Mouse (Mus musculus): ENCODE data around the gene 1810030O07Rik. TPM values are rescaled to one million over a fixed set of nuclear protein-coding genes. Genes with fewer than 3 reads are reported as not detected.
"Not testable (repeated sequence)": the region's sequence is repeated elsewhere in the genome, so short reads cannot be mapped to it uniquely, and the experiment has no call there.

The 1810030O07Rik gene
- total RNA-seq (2021), result 1 to 10 TPM; 4.9 to 8.6 TPM
- long read RNA-seq, experiment 1, transcript 1810030O07Rik-201 (7 exons, 2,699 nt), result major isoform, 6 of 7 reads
- long read RNA-seq, experiment 1, partial matches to known transcripts, result 1 of 7 reads
- long read RNA-seq, experiment 1, other reads (novel, unspliced or antisense), result 0 of 7 reads
- long read RNA-seq, experiment 2, transcript 1810030O07Rik-201 (7 exons, 2,699 nt), result major isoform, 16 of 18 reads
- long read RNA-seq, experiment 2, partial matches to known transcripts, result 0 of 18 reads
- long read RNA-seq, experiment 2, other reads (novel, unspliced or antisense), result 2 of 18 reads

- intact Hi-C loops (cut with DNase I), result no loop called here
- no peak for TF ChIP-seq CTCF (IDR thresholded peaks at IDR 0.05)
- peak within 1 kb of the TSS; percentile 97 for H3K27ac ChIP-seq
- H3K4me3 ChIP-seq, result peak within 1 kb of the TSS; percentile 97
- DNase-seq, result peak; percentile 92
Measured at GRCm38 (mm10) chrX:12673054-12673775, at the start of gene 1810030O07Rik. 1810030O07Rik (minus strand) TSS chrX:12673668.

- no peak for DNase-seq
- intact Hi-C loops (cut with DNase I), result no loop called here
- no peak overlapping the region for H3K4me3 ChIP-seq
- no peak for TF ChIP-seq CTCF (IDR thresholded peaks at IDR 0.05)
- no peak overlapping the region for H3K27ac ChIP-seq
Measured at GRCm38 (mm10) chrX:12716036-12716435, 42.6 kb upstream of the 1810030O07Rik start.

GRCm38 (mm10) chrX:12713796-12714195 lies 40.3 kb upstream of the 1810030O07Rik start:
- intact Hi-C loops (cut with DNase I), result no loop called here
- TF ChIP-seq CTCF (IDR thresholded peaks at IDR 0.05), result no peak
- no peak overlapping the region for H3K27ac ChIP-seq

GRCm38 (mm10) chrX:12686910-12687309 lies 13.4 kb upstream of the 1810030O07Rik start:
- Histone ChIP-seq H3K27ac (peak overlapping the region; percentile 35), H3K4me3 (no peak overlapping the region)
- DNase-seq, result peak; percentile 19
- intact Hi-C loops (cut with DNase I), result no loop called here
- no peak for TF ChIP-seq CTCF (IDR thresholded peaks at IDR 0.05)

More at GRCm38 (mm10) chrX:12713796-12714195, 40.3 kb upstream of the 1810030O07Rik start:
- H3K4me3 ChIP-seq, result no peak overlapping the region
- no peak for DNase-seq

GRCm38 (mm10) chrX:12686071-12686470 lies 12.6 kb upstream of the 1810030O07Rik start:
- Histone ChIP-seq H3K27ac (no peak overlapping the region), H3K4me3 (no peak overlapping the region)
- intact Hi-C loops (cut with DNase I), result no loop called here
- TF ChIP-seq CTCF (IDR thresholded peaks at IDR 0.05), result no peak
- no peak for DNase-seq

- peak; percentile 62 for DNase-seq
- H3K4me3 ChIP-seq, result no peak overlapping the region
- intact Hi-C loops (cut with DNase I), result loop anchor here (2.0 to 5.0 kb wide), 4 partner anchors 117 to 395 kb away; partner anchors contain the start of gene Usp9x
- H3K27ac ChIP-seq, result no peak overlapping the region
- peak; percentile 79 for TF ChIP-seq CTCF (IDR thresholded peaks at IDR 0.05)
Measured at GRCm38 (mm10) chrX:12677396-12677795, 3.9 kb upstream of the 1810030O07Rik start.

GRCm38 (mm10) chrX:12653879-12654278 lies 19.6 kb downstream of the 1810030O07Rik start:
- intact Hi-C loops (cut with DNase I), result no loop called here
- no peak overlapping the region for H3K4me3 ChIP-seq
- TF ChIP-seq CTCF (IDR thresholded peaks at IDR 0.05), result no peak
- no peak for DNase-seq
- H3K27ac ChIP-seq, result no peak overlapping the region

GRCm38 (mm10) chrX:12651906-12652305 lies 21.6 kb downstream of the 1810030O07Rik start:
- Histone ChIP-seq H3K4me3 (no peak overlapping the region), H3K27ac (no peak overlapping the region)
- intact Hi-C loops (cut with DNase I), result no loop called here
- no peak for DNase-seq
- no peak for TF ChIP-seq CTCF (IDR thresholded peaks at IDR 0.05)

GRCm38 (mm10) chrX:12645531-12646304 lies 27.8 kb downstream of the 1810030O07Rik start:
- no peak for TF ChIP-seq CTCF (IDR thresholded peaks at IDR 0.05)
- no peak overlapping the region for H3K4me3 ChIP-seq
- no peak overlapping the region for H3K27ac ChIP-seq
- DNase-seq, result no peak
- intact Hi-C loops (cut with DNase I), result loop anchor here (10.0 kb wide), 1 partner anchor 101 kb away; no protein-coding TSS in a partner anchor

- intact Hi-C loops (cut with DNase I), result loop anchor here (10.0 kb wide), 1 partner anchor 100 kb away; no protein-coding TSS in a partner anchor
- no peak for TF ChIP-seq CTCF (IDR thresholded peaks at IDR 0.05)
- H3K4me3 ChIP-seq, result no peak overlapping the region
- H3K27ac ChIP-seq, result no peak overlapping the region
- no peak for DNase-seq
Measured at GRCm38 (mm10) chrX:12644976-12645375, 28.5 kb downstream of the 1810030O07Rik start.

GRCm38 (mm10) chrX:12625131-12625530 lies 48.3 kb downstream of the 1810030O07Rik start:
- DNase-seq, result no peak
- no peak for TF ChIP-seq CTCF (IDR thresholded peaks at IDR 0.05)
- H3K4me3 ChIP-seq, result no peak overlapping the region
- no peak overlapping the region for H3K27ac ChIP-seq
- intact Hi-C loops (cut with DNase I), result no loop called here

GRCm38 (mm10) chrX:12612360-12612759 lies 61.1 kb downstream of the 1810030O07Rik start:
- DNase-seq; intact Hi-C loops (cut with DNase I); H3K27ac ChIP-seq: not testable (repeated sequence)

More at GRCm38 (mm10) chrX:12612360-12612759, 61.1 kb downstream of the 1810030O07Rik start:
- H3K4me3 ChIP-seq, result not testable (repeated sequence)

All from gastrocnemius, adult 2 months (tissue).